Mouse (Mus musculus): ENCODE results near the gene Lamb1. TPM values are rescaled to one million over a fixed set of nuclear protein-coding genes. Genes with fewer than 3 reads are reported as not detected.

Lamb1 gene
- polyA plus RNA-seq, 1 experiment from 2014 or later: 80.8 TPM

- H3K9ac ChIP-seq: no peak overlapping the region
- WGBS: 68% methylated on average over 3 of the region's 3 CpGs
- no peak overlapping the region for H3K4me3 ChIP-seq
- no peak overlapping the region for H3K27ac ChIP-seq
- ATAC-seq (ENCODE audit: insufficient number of reproducible peaks, insufficient read depth, low FRiP score, low TSS enrichment): no peak
- peaks cover 14% of the 10 kb centered on the region for H3K4me1 ChIP-seq
- no peaks in the 10 kb centered on the region for H3K27me3 ChIP-seq
- no peaks in the 10 kb centered on the region for H3K36me3 ChIP-seq
- H3K4me2 ChIP-seq (replicated peaks): no peak overlapping the region
- no peaks in the 10 kb centered on the region for H3K9me3 ChIP-seq
These were observed 25.9 kb upstream of the Lamb1 start for GRCm38 (mm10) chr12:31239031-31239583.

- 57% methylated on average over 4 of the region's 4 CpGs for WGBS
- Histone ChIP-seq H3K9ac (no peak overlapping the region), H3K27me3 (no peaks in the 10 kb centered on the region), H3K27ac (no peak overlapping the region), H3K36me3 (no peaks in the 10 kb centered on the region), H3K9me3 (no peaks in the 10 kb centered on the region), H3K4me2 (replicated peaks) (no peak overlapping the region), H3K4me1 (peaks cover 14% of the 10 kb centered on the region), H3K4me3 (no peak overlapping the region)
- no peak for ATAC-seq (ENCODE audit: insufficient number of reproducible peaks, insufficient read depth, low FRiP score, low TSS enrichment)
These were observed 25.2 kb upstream of the Lamb1 start for GRCm38 (mm10) chr12:31239798-31240197.

- H3K4me1 ChIP-seq: peaks cover 14% of the 10 kb centered on the region
- no peak within 1 kb of the TSS for H3K9ac ChIP-seq
- H3K27ac ChIP-seq: no peak within 1 kb of the TSS
- no peak within 1 kb of the TSS for H3K4me2 ChIP-seq (replicated peaks)
- H3K4me3 ChIP-seq: no peak within 1 kb of the TSS
- no peaks in the 10 kb centered on the region for H3K36me3 ChIP-seq
- no peaks in the 10 kb centered on the region for H3K9me3 ChIP-seq
- ATAC-seq (ENCODE audit: insufficient number of reproducible peaks, insufficient read depth, low FRiP score, low TSS enrichment): no peak
- WGBS: 80% methylated on average over 5 of the region's 5 CpGs
- H3K27me3 ChIP-seq: no peaks in the 10 kb centered on the region
These were observed 24.6 kb upstream of the Lamb1 start, which contains the start of gene Gm6993 for GRCm38 (mm10) chr12:31240470-31240869. Gm6993 (plus strand) TSS chr12:31240770.

GRCm38 (mm10) chr12:31241595-31242342 is 23.3 kb upstream of the Lamb1 start:
- no peak for ATAC-seq (ENCODE audit: insufficient number of reproducible peaks, insufficient read depth, low FRiP score, low TSS enrichment)
- Histone ChIP-seq H3K9me3 (no peaks in the 10 kb centered on the region), H3K27ac (no peak overlapping the region), H3K9ac (no peak overlapping the region), H3K27me3 (no peaks in the 10 kb centered on the region), H3K36me3 (no peaks in the 10 kb centered on the region), H3K4me3 (no peak overlapping the region), H3K4me2 (replicated peaks) (no peak overlapping the region), H3K4me1 (peaks cover 7% of the 10 kb centered on the region)
- WGBS: 67% methylated on average over 6 of the region's 6 CpGs

GRCm38 (mm10) chr12:31244001-31244400 is 21.0 kb upstream of the Lamb1 start:
- Histone ChIP-seq H3K9me3 (no peaks in the 10 kb centered on the region), H3K9ac (no peak overlapping the region), H3K4me2 (replicated peaks) (no peak overlapping the region), H3K4me1 (0 out of 2 replicates have a peak, but pooled peaks cover 3% of the 10 kb centered on the region), H3K36me3 (no peaks in the 10 kb centered on the region), H3K4me3 (no peak overlapping the region), H3K27me3 (no peaks in the 10 kb centered on the region), H3K27ac (no peak overlapping the region)
- no peak for ATAC-seq (ENCODE audit: insufficient number of reproducible peaks, insufficient read depth, low FRiP score, low TSS enrichment)
- WGBS: 88% methylated on average over 2 of the region's 2 CpGs

GRCm38 (mm10) chr12:31244691-31245090 is 20.3 kb upstream of the Lamb1 start:
- H3K27me3 ChIP-seq: no peaks in the 10 kb centered on the region

GRCm38 (mm10) chr12:31246153-31246552 is 18.9 kb upstream of the Lamb1 start:
- Histone ChIP-seq H3K36me3 (no peaks in the 10 kb centered on the region), H3K4me2 (replicated peaks) (no peak overlapping the region), H3K9me3 (no peaks in the 10 kb centered on the region), H3K27ac (no peak overlapping the region), H3K4me3 (no peak overlapping the region), H3K27me3 (no peaks in the 10 kb centered on the region), H3K9ac (no peak overlapping the region), H3K4me1 (0 out of 2 replicates have a peak, but pooled peaks cover 3% of the 10 kb centered on the region)
- 67% methylated on average over 3 of the region's 3 CpGs for WGBS
- no peak for ATAC-seq (ENCODE audit: insufficient number of reproducible peaks, insufficient read depth, low FRiP score, low TSS enrichment)

More at GRCm38 (mm10) chr12:31244691-31245090, 20.3 kb upstream of the Lamb1 start:
- H3K36me3 ChIP-seq: no peaks in the 10 kb centered on the region
- H3K9ac ChIP-seq: no peak overlapping the region
- H3K27ac ChIP-seq: no peak overlapping the region
- no peak overlapping the region for H3K4me3 ChIP-seq
- no peak overlapping the region for H3K4me2 ChIP-seq (replicated peaks)
- 0 out of 2 replicates have a peak, but pooled peaks cover 3% of the 10 kb centered on the region for H3K4me1 ChIP-seq
- ATAC-seq (ENCODE audit: insufficient number of reproducible peaks, insufficient read depth, low FRiP score, low TSS enrichment): no peak
- WGBS: 85% methylated on average over 3 of the region's 3 CpGs
- no peaks in the 10 kb centered on the region for H3K9me3 ChIP-seq

GRCm38 (mm10) chr12:31246615-31247014 is 18.4 kb upstream of the Lamb1 start:
- H3K4me2 ChIP-seq (replicated peaks): no peak overlapping the region
- no peak for ATAC-seq (ENCODE audit: insufficient number of reproducible peaks, insufficient read depth, low FRiP score, low TSS enrichment)
- WGBS: 55% methylated on average over 3 of the region's 3 CpGs
- H3K27ac ChIP-seq: no peak overlapping the region
- H3K27me3 ChIP-seq: no peaks in the 10 kb centered on the region
- 0 out of 2 replicates have a peak, but pooled peaks cover 3% of the 10 kb centered on the region for H3K4me1 ChIP-seq
- no peaks in the 10 kb centered on the region for H3K36me3 ChIP-seq
- no peak overlapping the region for H3K4me3 ChIP-seq
- H3K9ac ChIP-seq: no peak overlapping the region
- H3K9me3 ChIP-seq: no peaks in the 10 kb centered on the region

GRCm38 (mm10) chr12:31248165-31248564 is 16.9 kb upstream of the Lamb1 start:
- Histone ChIP-seq H3K4me1 (0 out of 2 replicates have a peak, but pooled peaks cover 3% of the 10 kb centered on the region), H3K9me3 (no peaks in the 10 kb centered on the region), H3K36me3 (no peaks in the 10 kb centered on the region), H3K9ac (no peak overlapping the region), H3K4me3 (no peak overlapping the region), H3K27ac (no peak overlapping the region), H3K4me2 (replicated peaks) (no peak overlapping the region), H3K27me3 (no peaks in the 10 kb centered on the region)
- WGBS: 32% methylated on average over 3 of the region's 3 CpGs
- no peak for ATAC-seq (ENCODE audit: insufficient number of reproducible peaks, insufficient read depth, low FRiP score, low TSS enrichment)

GRCm38 (mm10) chr12:31248681-31249080 is 16.4 kb upstream of the Lamb1 start:
- Histone ChIP-seq H3K36me3 (no peaks in the 10 kb centered on the region), H3K27ac (no peak overlapping the region), H3K27me3 (no peaks in the 10 kb centered on the region), H3K9me3 (no peaks in the 10 kb centered on the region), H3K4me1 (0 out of 2 replicates have a peak, but pooled peaks cover 3% of the 10 kb centered on the region), H3K4me2 (replicated peaks) (no peak overlapping the region), H3K9ac (no peak overlapping the region), H3K4me3 (no peak overlapping the region)
- WGBS: 39% methylated on average over 10 of the region's 10 CpGs
- ATAC-seq (ENCODE audit: insufficient number of reproducible peaks, insufficient read depth, low FRiP score, low TSS enrichment): no peak

- Histone ChIP-seq H3K4me1 (peaks cover 5% of the 10 kb centered on the region; the same call in 1 of the 2 replicates), H3K36me3 (no peaks in the 10 kb centered on the region), H3K27me3 (no peaks in the 10 kb centered on the region), H3K9me3 (no peaks in the 10 kb centered on the region), H3K9ac (no peak overlapping the region), H3K4me3 (no peak overlapping the region), H3K27ac (no peak overlapping the region; the same call in 1 of the 2 replicates), H3K4me2 (replicated peaks) (no peak overlapping the region)
- WGBS: 57% methylated on average over 4 of the region's 4 CpGs
- no peak for ATAC-seq (ENCODE audit: insufficient number of reproducible peaks, insufficient read depth, low FRiP score, low TSS enrichment)
These were observed 12.8 kb upstream of the Lamb1 start for GRCm38 (mm10) chr12:31252259-31252658.

GRCm38 (mm10) chr12:31254978-31255377 is 10.1 kb upstream of the Lamb1 start:
- ATAC-seq (ENCODE audit: insufficient number of reproducible peaks, insufficient read depth, low FRiP score, low TSS enrichment): no peak
- Histone ChIP-seq H3K36me3 (no peaks in the 10 kb centered on the region), H3K4me3 (no peak overlapping the region), H3K9me3 (no peaks in the 10 kb centered on the region), H3K9ac (no peak overlapping the region), H3K4me1 (peaks cover 2% of the 10 kb centered on the region; the same call in 1 of the 2 replicates), H3K27me3 (no peaks in the 10 kb centered on the region), H3K27ac (no peak overlapping the region), H3K4me2 (replicated peaks) (no peak overlapping the region)
- WGBS: 84% methylated on average over 8 of the region's 8 CpGs

All from embryonic facial prominence, embryonic 12.5 days (tissue).